8 mouse cellular contexts compared by ENCODE assay signal in the genomic region with DNA sequence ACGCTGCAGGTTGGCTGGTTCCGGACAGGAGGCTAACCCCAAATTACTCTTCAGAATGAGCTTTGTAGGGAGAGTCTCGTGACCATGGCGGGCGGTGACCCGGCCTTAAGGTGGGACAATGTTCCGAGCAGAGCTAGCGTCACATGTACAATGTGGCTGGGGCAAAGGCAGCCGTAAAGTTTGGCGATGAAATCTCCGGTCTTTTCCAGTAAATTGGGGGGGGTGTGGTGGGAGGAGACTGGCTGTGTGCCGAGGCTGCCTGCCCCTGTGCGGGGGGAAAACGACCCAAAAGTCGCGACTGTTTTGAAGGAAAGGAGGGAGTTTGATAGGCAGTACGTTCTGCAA. TPM values are rescaled to one million over a fixed set of nuclear protein-coding genes. Genes with fewer than 3 reads are reported as not detected.
A peak's percentile ranks its signal among the peaks of the same experiment; 100 is the strongest.
DNase-seq lines count a peak whose midpoint lies in the region; ATAC-seq lines count a peak whose summit lies in the region.

No protein-coding gene starts in this region.

- H3K4me1 ChIP-seq in hindbrain, embryonic 15.5 days (replicated peaks) = peaks cover 7% of the 10 kb centered on the region
- H3K4me1 ChIP-seq in midbrain, embryonic 15.5 days = peaks cover 12% of the 10 kb centered on the region

- no peak; the same call in 1 of the 2 replicates for ATAC-seq in hindbrain, embryonic 15.5 days (ENCODE audit: low FRiP score, low read depth)
- no peak for ATAC-seq in midbrain, embryonic 15.5 days (replicated peaks)

- peak overlapping the region; percentile 61 for H3K9ac ChIP-seq in hindbrain, embryonic 15.5 days
- peak overlapping the region; percentile 73 for H3K9ac ChIP-seq in midbrain, embryonic 15.5 days

- DNase-seq in kidney, postnatal 10 days = peak; percentile 42
- no peak for DNase-seq in kidney, adult 8-10 months
- DNase-seq in c-Kit-positive CD71-positive TER-119-positive erythroid progenitor cells, embryonic 14.5 days (ENCODE audit: low spot score) = peak; percentile 54
- no peak for DNase-seq in embryo, embryonic 11 days
- DNase-seq in right cerebral cortex, postnatal 14 days = no peak
- DNase-seq in left cerebral cortex, adult 8-10 months (ENCODE audit: low spot score in 2 of 2) = no peak

- peak overlapping the region; percentile 78 for H3K4me2 ChIP-seq in hindbrain, embryonic 15.5 days
- H3K4me2 ChIP-seq in midbrain, embryonic 15.5 days = peak overlapping the region; percentile 91

- peak overlapping the region; percentile 73 for H3K27ac ChIP-seq in hindbrain, embryonic 15.5 days (replicated peaks)
- H3K27ac ChIP-seq in midbrain, embryonic 15.5 days = peak overlapping the region; percentile 75

- no peaks in the 10 kb centered on the region for H3K27me3 ChIP-seq in hindbrain, embryonic 15.5 days
- H3K27me3 ChIP-seq in midbrain, embryonic 15.5 days (replicated peaks) = no peaks in the 10 kb centered on the region

- peak overlapping the region; percentile 60 for H3K4me3 ChIP-seq in hindbrain, embryonic 15.5 days
- H3K4me3 ChIP-seq in midbrain, embryonic 15.5 days = peak overlapping the region; percentile 86

- H3K9me3 ChIP-seq in hindbrain, embryonic 15.5 days = no peaks in the 10 kb centered on the region
- no peaks in the 10 kb centered on the region for H3K9me3 ChIP-seq in midbrain, embryonic 15.5 days

- WGBS in hindbrain, embryonic 15.5 days = 0% methylated on average over 17 of the region's 17 CpGs
- under 1% methylated on average over 17 of the region's 17 CpGs for WGBS in midbrain, embryonic 15.5 days

- 0 out of 2 replicates have a peak, but pooled peaks cover 13% of the 10 kb centered on the region for H3K36me3 ChIP-seq in hindbrain, embryonic 15.5 days
- peaks cover 4% of the 10 kb centered on the region; the same call in 1 of the 2 replicates for H3K36me3 ChIP-seq in midbrain, embryonic 15.5 days (replicated peaks)

RNA-seq across cellular contexts. Expression of a gene that starts 0.5 kb away (rescaled TPM):
- polyA plus RNA-seq in hindbrain, embryonic 15.5 days (2015; fragmentation: Nextera tagmentation; extraction: Ambion mirVana) = 47.3 and 50.1 TPM in 2 replicates
- 47.8 and 50.2 TPM in 2 replicates for polyA plus RNA-seq in midbrain, embryonic 15.5 days (2015; fragmentation: Nextera tagmentation; extraction: Ambion mirVana)
- 10 to 100 TPM; 30.2 to 34.4 (median 32.0) TPM for total RNA-seq in left cerebral cortex, adult 8-10 months (2022)

RNA-seq across cellular contexts. Expression of a gene that starts 21.3 kb away (rescaled TPM):
- polyA plus RNA-seq in hindbrain, embryonic 15.5 days (2015; fragmentation: Nextera tagmentation; extraction: Ambion mirVana) = 6.4 and 9.0 TPM in 2 replicates
- polyA plus RNA-seq in midbrain, embryonic 15.5 days (2015; fragmentation: Nextera tagmentation; extraction: Ambion mirVana) = 7.5 and 8.7 TPM in 2 replicates
- total RNA-seq in left cerebral cortex, adult 8-10 months (2022) = 10 to 100 TPM in 3 of 4 experiments, 1 to 10 TPM in 1; 10.0 to 21.2 (median 13.1) TPM

RNA-seq across cellular contexts. Expression of a gene that starts 39.0 kb away (rescaled TPM):
- not detected in 2 replicates for polyA plus RNA-seq in hindbrain, embryonic 15.5 days (2015; fragmentation: Nextera tagmentation; extraction: Ambion mirVana)
- not detected in 2 replicates for polyA plus RNA-seq in midbrain, embryonic 15.5 days (2015; fragmentation: Nextera tagmentation; extraction: Ambion mirVana)
- total RNA-seq in left cerebral cortex, adult 8-10 months (2022) = not detected

RNA-seq across cellular contexts. Expression of a gene that starts 49.0 kb away (rescaled TPM):
- 0.93 and 0.94 TPM in 2 replicates for polyA plus RNA-seq in hindbrain, embryonic 15.5 days (2015; fragmentation: Nextera tagmentation; extraction: Ambion mirVana)
- 1.6 and 2.8 TPM in 2 replicates for polyA plus RNA-seq in midbrain, embryonic 15.5 days (2015; fragmentation: Nextera tagmentation; extraction: Ambion mirVana)
- 1 to 10 TPM; 5.3 to 9.9 (median 7.7) TPM for total RNA-seq in left cerebral cortex, adult 8-10 months (2022)

Comparison
In these comparisons a context has a peak if more than half of its experiments do, and no peak if none do; other contexts are left out.
1. DNase-seq: peak in kidney, postnatal 10 days (single experiment) and c-Kit-positive CD71-positive TER-119-positive erythroid progenitor cells, embryonic 14.5 days (single experiment); none in kidney, adult 8-10 months (0 of 2), embryo, embryonic 11 days (single experiment), right cerebral cortex, postnatal 14 days (single experiment) and left cerebral cortex, adult 8-10 months (0 of 2).